8 mouse cellular contexts compared by ENCODE assay signal in the genomic region with DNA sequence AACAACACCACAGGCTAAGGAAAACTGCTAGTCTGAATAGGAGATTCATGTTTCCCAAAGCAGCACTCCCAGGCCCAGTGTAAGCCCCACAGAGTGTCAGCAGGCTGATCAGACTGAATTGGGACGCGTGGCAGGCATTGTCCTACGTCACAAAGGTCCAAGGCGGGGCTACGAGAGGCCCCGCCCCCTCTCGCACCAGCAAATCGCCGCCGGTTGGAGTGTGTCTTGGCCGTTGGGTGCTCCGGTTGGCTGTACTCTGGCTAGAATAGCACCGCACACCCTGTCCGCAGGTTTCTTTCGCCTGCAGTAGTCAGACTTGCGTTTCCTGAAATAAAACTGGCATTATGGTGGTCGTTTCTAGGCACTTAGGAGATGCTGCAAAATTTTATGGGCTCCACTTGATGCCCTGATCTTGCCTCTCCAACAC. TPM values are rescaled to one million over a fixed set of nuclear protein-coding genes. Genes with fewer than 3 reads are reported as not detected.
DNase-seq lines count a peak whose midpoint lies in the region.

A gene (minus strand): TSS at position 151 of the 427 bp plus-strand sequence.

- no peaks in the 10 kb centered on the region for H3K27me3 ChIP-seq in megakaryocyte, embryonic 14.5 days (replicated peaks)

- H3K4me1 ChIP-seq in megakaryocyte, embryonic 14.5 days, result peaks cover 55% of the 10 kb centered on the region

- H3K9me3 ChIP-seq in megakaryocyte, embryonic 14.5 days, result no peaks in the 10 kb centered on the region

- peak within 1 kb of the TSS; percentile 94 for H3K4me3 ChIP-seq in megakaryocyte, embryonic 14.5 days (replicated peaks)

- peak; percentile 94 to 98 for DNase-seq in adrenal gland, adult (ENCODE audit: inconsistent age in 2 of 2, low spot score in 1 of 2)
- DNase-seq in embryo, embryonic 10 days (ENCODE audit: low spot score), result peak; percentile 91
- DNase-seq in gastrocnemius, postnatal 10 days, result peak; percentile 89
- peak; percentile 94 for DNase-seq in induced T-regulatory cell, adult 2 months (ENCODE audit: low read depth)
- peak; percentile 66 to 91 for DNase-seq in left cerebral cortex, adult 9 months (ENCODE audit: low spot score in 2 of 2)
- DNase-seq in right cerebral cortex, adult 2 months (ENCODE audit: low spot score in 2 of 2), result peak; percentile 83 to 88
- peak; percentile 56 for DNase-seq in urinary bladder, postnatal 10 days (ENCODE audit: low spot score)

- peaks cover 18% of the 10 kb centered on the region for H3K36me3 ChIP-seq in megakaryocyte, embryonic 14.5 days (replicated peaks; ENCODE audit: low read length)

RNA-seq across cellular contexts. Expression of the gene that starts here (rescaled TPM):
- 10 to 100 TPM; 26.9 to 40.5 TPM for total RNA-seq in gastrocnemius, postnatal 10 days (2021)
- polyA plus RNA-seq in megakaryocyte, embryonic 14.5 days (2012; ENCODE audit: insufficient read depth, low replicate concordance), result not detected in 2 replicates

Comparison
In these comparisons a context has a peak if more than half of its experiments do, and no peak if none do; other contexts are left out.
1. Peak in every context shown above with its lines: DNase-seq and H3K4me3 ChIP-seq.